Mouse (Mus musculus): ENCODE measurements around the gene Psme3.

The Psme3 gene

GRCm38 (mm10) chr11:101351721-101352111 lies 35.7 kb downstream of the Psme3 start:
- DNase-seq (ENCODE audit: low spot score in 2 of 2) = no peak

- DNase-seq (ENCODE audit: low spot score in 2 of 2) = no peak
Measured at GRCm38 (mm10) chr11:101353436-101353835, 37.4 kb downstream of the Psme3 start.

- DNase-seq (ENCODE audit: low spot score in 2 of 2) = no peak
Measured at GRCm38 (mm10) chr11:101354438-101355010, 38.5 kb downstream of the Psme3 start.

GRCm38 (mm10) chr11:101355916-101356315 lies 39.9 kb downstream of the Psme3 start:
- no peak for DNase-seq (ENCODE audit: low spot score in 2 of 2)

- peak; percentile 49 to 74 for DNase-seq (ENCODE audit: low spot score in 2 of 2)
Measured at GRCm38 (mm10) chr11:101357505-101358182, 41.6 kb downstream of the Psme3 start.

- no peak for DNase-seq (ENCODE audit: low spot score in 2 of 2)
Measured at GRCm38 (mm10) chr11:101359776-101360175, 43.8 kb downstream of the Psme3 start.

- no peak for DNase-seq (ENCODE audit: low spot score in 2 of 2)
Measured at GRCm38 (mm10) chr11:101360651-101361113, 44.7 kb downstream of the Psme3 start.

GRCm38 (mm10) chr11:101364531-101364931 lies 48.5 kb downstream of the Psme3 start:
- no peak for DNase-seq (ENCODE audit: low spot score in 2 of 2)

GRCm38 (mm10) chr11:101367326-101367935 lies 51.4 kb downstream of the Psme3 start, which contains the start of gene G6pc:
Gene G6pc (plus strand): TSS chr11:101367561.
- DNase-seq (ENCODE audit: low spot score in 2 of 2) = no peak

- DNase-seq (ENCODE audit: low spot score in 2 of 2) = no peak
Measured at GRCm38 (mm10) chr11:101370141-101370540, 54.1 kb downstream of the Psme3 start.
